Mouse (Mus musculus) thymus, adult 2 months (tissue): Measurements from ENCODE around the gene Cyp2d40.

Experiments used
- CTCF ChIP-seq: fragments of 200-500 bp; IDR thresholded peaks from 2 replicates; pipeline ENCODE4 v1.5.1; 2012; ENCODE audit warnings: mild to moderate bottlenecking, control low read depth, low read length, moderate library complexity, borderline replicate concordance; ENCODE audit not compliant: control insufficient read depth, poor library complexity, insufficient read depth; ENCODE audit errors: extremely low read depth
- POLR2A ChIP-seq: fragments of 200-500 bp; IDR thresholded peaks from 2 replicates; pipeline ENCODE4 v1.6.1; 2012; ENCODE audit warnings: mild to moderate bottlenecking, low read length, control low read depth, moderate library complexity; ENCODE audit not compliant: control insufficient read depth, poor library complexity, insufficient read depth; ENCODE audit errors: extremely low read depth

DNA sequence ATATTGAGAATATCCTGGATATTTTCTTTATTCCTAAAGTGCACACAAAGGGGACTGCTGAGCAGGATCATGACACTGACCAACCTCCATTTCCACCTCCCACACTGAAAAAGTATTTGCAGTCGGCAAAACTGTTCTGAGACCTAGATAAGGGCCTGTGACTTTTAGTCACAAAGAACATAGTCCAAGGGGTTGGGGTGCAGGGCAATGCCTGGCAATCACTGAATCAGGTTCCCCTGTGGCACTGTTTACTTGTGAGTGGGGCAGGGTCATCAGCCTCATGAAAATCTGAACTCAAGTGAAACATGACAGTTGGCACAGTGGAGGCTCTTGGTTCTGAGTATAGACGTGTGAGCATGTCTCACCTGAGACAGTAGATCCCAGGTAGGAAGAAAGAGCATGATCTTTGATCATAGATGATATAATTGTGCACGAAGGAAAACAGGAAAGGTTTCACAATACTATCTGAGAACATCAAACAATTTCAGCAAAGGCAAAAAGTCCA is 32.0 kb upstream of the Cyp2d40 start:
- TF ChIP-seq POLR2A, result no peak
- TF ChIP-seq CTCF, result no peak
